Mouse (Mus musculus): ENCODE results near the gene Wipi1. TPM values are rescaled to one million over a fixed set of nuclear protein-coding genes. Genes with fewer than 3 reads are reported as not detected.
"Not testable (repeated sequence)": the region's sequence is repeated elsewhere in the genome, so short reads cannot be mapped to it uniquely, and the experiment has no call there.

The Wipi1 gene
- polyA plus RNA-seq, 1 experiment from 2014 or later, result 17.6 TPM

DNA sequence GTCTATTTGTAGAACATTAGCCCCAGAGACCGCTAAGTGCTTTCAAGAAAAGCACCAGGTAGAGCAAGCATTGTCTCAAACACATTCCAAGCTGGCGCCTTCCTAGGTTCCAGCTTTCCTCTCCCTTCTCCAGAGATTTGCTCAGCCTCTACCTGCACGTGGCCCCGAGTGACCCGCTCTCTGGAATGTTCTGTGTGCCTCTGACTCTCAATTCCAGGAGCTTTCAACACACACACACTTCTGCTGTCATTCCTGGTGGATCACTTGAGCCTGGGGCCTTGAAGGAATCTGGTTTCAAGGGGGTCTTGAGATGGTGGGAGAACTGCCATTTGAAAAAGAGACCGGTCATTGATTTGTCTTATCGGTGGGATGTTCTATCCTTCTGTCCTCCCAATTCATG lies 11.5 kb upstream of the Wipi1 start:
- Histone ChIP-seq H3K27ac (ENCODE audit: low read depth) (no peak overlapping the region), H3K4me3 (ENCODE audit: low read depth, low read length) (no peak overlapping the region), H3K4me1 (ENCODE audit: insufficient read depth) (peaks cover 5% of the 10 kb centered on the region; the same call in 1 of the 2 replicates), H3K27me3 (ENCODE audit: insufficient read depth, low read length) (no peaks in the 10 kb centered on the region), H3K4me2 (ENCODE audit: low read depth, low read length) (no peak overlapping the region), H3K9me3 (ENCODE audit: low read length) (no peaks in the 10 kb centered on the region), H3K9ac (replicated peaks) (no peak overlapping the region), H3K36me3 (replicated peaks; ENCODE audit: insufficient read depth, low read length) (no peaks in the 10 kb centered on the region)
- WGBS (ENCODE audit: insufficient replicate concordance), result 83% methylated on average over 7 of the region's 7 CpGs
- ATAC-seq, result no peak
- no peak for DNase-seq
- TF ChIP-seq EP300 (IDR thresholded peaks at IDR 0.05; ENCODE audit: low read depth), result no peak

DNA sequence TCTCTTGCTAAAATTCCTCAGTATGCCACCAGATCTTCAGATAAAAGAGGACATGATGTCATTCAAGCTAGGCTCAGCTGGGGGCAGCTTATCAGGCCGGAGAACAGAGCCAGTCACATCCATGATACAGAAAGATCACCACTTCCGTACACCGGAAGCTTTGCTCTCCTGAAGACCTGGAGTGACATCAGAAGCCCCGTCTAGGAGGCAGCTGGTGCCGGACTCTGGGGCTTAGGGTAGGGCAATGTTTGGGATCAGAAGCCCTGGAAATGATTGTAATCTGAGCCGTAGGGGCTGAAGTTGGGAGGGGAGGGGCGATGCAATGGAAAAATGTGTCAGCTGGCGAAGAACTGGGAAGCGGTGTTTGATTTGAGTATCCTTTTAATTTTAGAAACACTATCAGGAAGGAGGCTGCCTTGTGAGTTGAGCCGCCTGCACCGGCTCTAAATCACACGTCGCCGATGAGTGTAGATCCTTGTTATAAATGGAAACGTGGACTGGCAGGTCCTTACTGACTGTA lies 10.8 kb upstream of the Wipi1 start:
- ATAC-seq, result no peak
- H3K36me3 ChIP-seq (replicated peaks; ENCODE audit: insufficient read depth, low read length), result no peaks in the 10 kb centered on the region
- H3K4me1 ChIP-seq (ENCODE audit: insufficient read depth), result peaks cover 3% of the 10 kb centered on the region; the same call in 1 of the 2 replicates
- H3K27me3 ChIP-seq (ENCODE audit: insufficient read depth, low read length), result no peaks in the 10 kb centered on the region
- TF ChIP-seq CTCF (IDR thresholded peaks at IDR 0.05; ENCODE audit: low read depth) (no peak), EP300 (IDR thresholded peaks at IDR 0.05; ENCODE audit: low read depth) (no peak)
- H3K4me3 ChIP-seq (ENCODE audit: low read depth, low read length), result 0 out of 2 replicates have a peak overlapping the region, but pooled peaks have one; percentile 8
- DNase-seq, result no peak
- H3K9ac ChIP-seq (replicated peaks), result peak overlapping the region; percentile 26; the same call in 1 of the 2 replicates
- WGBS (ENCODE audit: insufficient replicate concordance), result 29% methylated on average over 15 of the region's 15 CpGs
- H3K27ac ChIP-seq (ENCODE audit: low read depth), result no peak overlapping the region
- peak overlapping the region; percentile 55 for H3K4me2 ChIP-seq (ENCODE audit: low read depth, low read length)
- no peaks in the 10 kb centered on the region for H3K9me3 ChIP-seq (ENCODE audit: low read length)

DNA sequence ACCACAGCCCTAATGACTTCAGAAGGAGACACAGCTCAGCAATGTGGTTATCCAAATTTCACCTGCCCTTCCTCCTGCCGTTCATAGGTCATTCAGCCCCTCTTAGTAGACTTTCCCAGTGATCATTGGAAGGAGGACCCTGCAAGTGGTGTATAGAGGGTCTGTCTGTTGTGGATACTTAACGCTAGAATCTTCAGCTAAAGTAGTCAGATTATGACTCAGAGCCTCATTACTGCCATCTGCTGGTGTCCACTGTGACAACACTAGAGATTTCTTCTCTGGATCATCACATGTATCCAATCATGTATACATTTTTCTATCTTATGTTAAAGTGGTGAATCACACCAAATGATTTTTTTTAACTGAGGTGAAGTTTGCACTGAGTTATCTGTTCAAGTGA lies 9.4 kb upstream of the Wipi1 start:
- no peaks in the 10 kb centered on the region for H3K27me3 ChIP-seq (ENCODE audit: insufficient read depth, low read length)
- H3K36me3 ChIP-seq (replicated peaks; ENCODE audit: insufficient read depth, low read length), result no peaks in the 10 kb centered on the region
- DNase-seq (peak; percentile 68), ATAC-seq (no peak)
- no peak overlapping the region for H3K9ac ChIP-seq (replicated peaks)
- no peak overlapping the region for H3K27ac ChIP-seq (ENCODE audit: low read depth)
- 2% methylated on average over 2 of the region's 2 CpGs for whole genome bisulfite sequencing (ENCODE audit: insufficient replicate concordance)
- no peak overlapping the region for H3K4me3 ChIP-seq (ENCODE audit: low read depth, low read length)
- H3K9me3 ChIP-seq (ENCODE audit: low read length), result no peaks in the 10 kb centered on the region
- H3K4me2 ChIP-seq (ENCODE audit: low read depth, low read length), result no peak overlapping the region
- TF ChIP-seq EP300 (IDR thresholded peaks at IDR 0.05; ENCODE audit: low read depth) (no peak), CTCF (IDR thresholded peaks at IDR 0.05; ENCODE audit: low read depth) (peak; percentile 91)
- peaks cover 9% of the 10 kb centered on the region for H3K4me1 ChIP-seq (ENCODE audit: insufficient read depth)

- Histone ChIP-seq H3K9me3 (ENCODE audit: low read length) (no peaks in the 10 kb centered on the region), H3K27me3 (ENCODE audit: insufficient read depth, low read length) (no peaks in the 10 kb centered on the region), H3K36me3 (replicated peaks; ENCODE audit: insufficient read depth, low read length) (no peaks in the 10 kb centered on the region), H3K4me2 (ENCODE audit: low read depth, low read length) (no peak overlapping the region), H3K4me1 (ENCODE audit: insufficient read depth) (peaks cover 14% of the 10 kb centered on the region), H3K4me3 (ENCODE audit: low read depth, low read length) (no peak overlapping the region), H3K27ac (ENCODE audit: low read depth) (no peak overlapping the region), H3K9ac (replicated peaks) (no peak overlapping the region)
- no peak for DNase-seq
- no peak for TF ChIP-seq CTCF (IDR thresholded peaks at IDR 0.05; ENCODE audit: low read depth)
- TF ChIP-seq EP300 (IDR thresholded peaks at IDR 0.05; ENCODE audit: low read depth), result no peak
- ATAC-seq, result no peak
- WGBS (ENCODE audit: insufficient replicate concordance), result 85% methylated on average over 6 of the region's 6 CpGs
These were observed 8.6 kb upstream of the Wipi1 start for GRCm38 (mm10) chr11:109620356-109620755.

GRCm38 (mm10) chr11:109619055-109619454 lies 7.3 kb upstream of the Wipi1 start:
- not testable (repeated sequence) for H3K9me3 ChIP-seq (ENCODE audit: low read length); H3K27ac ChIP-seq (ENCODE audit: low read depth); H3K4me2 ChIP-seq (ENCODE audit: low read depth, low read length); H3K9ac ChIP-seq (replicated peaks); H3K36me3 ChIP-seq (replicated peaks; ENCODE audit: insufficient read depth, low read length); H3K4me3 ChIP-seq (ENCODE audit: low read depth, low read length); H3K27me3 ChIP-seq (ENCODE audit: insufficient read depth, low read length)
- 28% methylated on average over 8 of the region's 8 CpGs for WGBS (ENCODE audit: insufficient replicate concordance)
- H3K4me1 ChIP-seq (ENCODE audit: insufficient read depth), result peaks cover 14% of the 10 kb centered on the region
- DNase-seq (peak; percentile 76), ATAC-seq (peak; percentile 34; the same call in 1 of the 2 replicates)
- peak; percentile 87 for TF ChIP-seq CTCF (IDR thresholded peaks at IDR 0.05; ENCODE audit: low read depth)

DNA sequence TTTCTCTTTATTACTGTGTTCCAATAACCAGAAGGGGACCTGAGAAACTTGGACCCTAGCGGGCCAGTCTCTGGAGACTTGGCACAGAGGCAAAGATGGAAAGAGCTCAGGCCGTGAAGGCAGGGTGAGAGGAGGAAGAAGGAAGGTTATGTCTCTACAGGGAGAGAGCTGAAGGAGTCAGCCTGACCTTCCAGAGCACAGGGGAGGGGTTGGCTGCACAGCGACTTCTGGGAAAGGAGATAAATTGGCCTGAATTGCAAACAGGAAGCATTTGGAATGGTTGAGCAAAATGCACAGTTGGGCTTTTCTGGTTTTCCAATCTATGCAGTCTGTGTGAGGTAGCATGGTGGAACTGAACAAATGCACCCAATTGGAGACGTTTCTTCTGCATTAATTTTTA lies 5.0 kb upstream of the Wipi1 start:
- H3K9me3 ChIP-seq (ENCODE audit: low read length), result no peaks in the 10 kb centered on the region
- H3K4me3 ChIP-seq (ENCODE audit: low read depth, low read length), result no peak overlapping the region
- H3K36me3 ChIP-seq (replicated peaks; ENCODE audit: insufficient read depth, low read length), result no peaks in the 10 kb centered on the region
- H3K27me3 ChIP-seq (ENCODE audit: insufficient read depth, low read length), result no peaks in the 10 kb centered on the region
- H3K4me2 ChIP-seq (ENCODE audit: low read depth, low read length), result peak overlapping the region; percentile 49
- DNase-seq (peak; percentile 37), ATAC-seq (no peak)
- WGBS (ENCODE audit: insufficient replicate concordance), result 42% methylated on average over 4 of the region's 4 CpGs
- peak overlapping the region; percentile 61 for H3K27ac ChIP-seq (ENCODE audit: low read depth)
- TF ChIP-seq EP300 (IDR thresholded peaks at IDR 0.05; ENCODE audit: low read depth), result peak; percentile 44; the same call in 1 of the 2 replicates
- no peak for TF ChIP-seq CTCF (IDR thresholded peaks at IDR 0.05; ENCODE audit: low read depth)
- no peak overlapping the region; the same call in 1 of the 2 replicates for H3K9ac ChIP-seq (replicated peaks)
- H3K4me1 ChIP-seq (ENCODE audit: insufficient read depth), result peaks cover 16% of the 10 kb centered on the region
